Mouse (Mus musculus) myocyte (in vitro differentiated cells): ENCODE measurements around the gene Cwh43. TPM values are rescaled to one million over a fixed set of nuclear protein-coding genes. Genes with fewer than 3 reads are reported as not detected.

Experiments used
- H3K27me3 ChIP-seq: one replicate; pipeline ENCODE4 v1.6.1; 2011; ENCODE audit not compliant: control insufficient read depth, insufficient read depth, insufficient read length
- H3K36me3 ChIP-seq: one replicate; pipeline ENCODE4 v1.6.1; 2011; ENCODE audit not compliant: control insufficient read depth, insufficient read depth
- H3K4me2 ChIP-seq: one replicate; pipeline ENCODE4 v1.6.1; 2011; ENCODE audit warnings: low read depth, control low read depth
- H3K4me3 ChIP-seq: one replicate; pipeline ENCODE4 v1.5.1; 2011; ENCODE audit warnings: mild to moderate bottlenecking, control low read depth, moderate library complexity
- H3K79me2 ChIP-seq: one replicate; pipeline ENCODE4 v1.6.1; 2011; ENCODE audit not compliant: control insufficient read depth, insufficient read depth
- H3ac ChIP-seq: one replicate; pipeline ENCODE4 v1.6.1; 2011; ENCODE audit not compliant: control insufficient read depth, insufficient read length
- CEBPB ChIP-seq: IDR thresholded peaks from 2 replicates; pipeline ENCODE4 v1.6.1; 2011; ENCODE audit warnings: mild to moderate bottlenecking, moderate library complexity; ENCODE audit not compliant: poor library complexity, insufficient read depth, severe bottlenecking
- E2F4 ChIP-seq: IDR thresholded peaks from one replicate; pipeline ENCODE4 v1.6.1; 2011; ENCODE audit warnings: mild to moderate bottlenecking, control low read depth, moderate library complexity; ENCODE audit not compliant: insufficient read depth
- MAX ChIP-seq: IDR thresholded peaks from one replicate; pipeline ENCODE4 v1.6.1; 2011; ENCODE audit warnings: low read depth, mild to moderate bottlenecking, control low read depth
- MYOD1 ChIP-seq, 3 experiments: IDR thresholded peaks; one replicate each; pipeline ENCODE4 v1.6.1; 2011; ENCODE audit warnings: control low read depth in 2 of 3, low read depth in 2 of 3, mild to moderate bottlenecking in 2 of 3, moderate library complexity in 1 of 3; ENCODE audit not compliant: insufficient read length in 2 of 3, control insufficient read depth in 1 of 3
- MYOG ChIP-seq, 3 experiments: IDR thresholded peaks; one replicate each; pipeline ENCODE4 v1.6.1; 2011; ENCODE audit warnings: control low read depth in 2 of 3, low read depth in 2 of 3, mild to moderate bottlenecking in 2 of 3; ENCODE audit not compliant: insufficient read length in 2 of 3, control insufficient read depth in 1 of 3, insufficient read depth in 1 of 3
- POLR2A ChIP-seq: IDR thresholded peaks from one replicate; pipeline ENCODE4 v1.6.1; 2011; ENCODE audit warnings: low read depth, mild to moderate bottlenecking, control low read depth, moderate library complexity; ENCODE audit not compliant: insufficient read length
- POLR2AphosphoS2 ChIP-seq: IDR thresholded peaks from one replicate; pipeline ENCODE4 v1.6.1; 2011; ENCODE audit warnings: low read depth, control low read depth; ENCODE audit not compliant: insufficient read length
- REST ChIP-seq: IDR thresholded peaks from one replicate; pipeline ENCODE4 v1.6.1; 2011; ENCODE audit warnings: mild to moderate bottlenecking, control low read depth, moderate library complexity; ENCODE audit not compliant: insufficient read depth, insufficient read length
- SRF ChIP-seq: IDR thresholded peaks from one replicate; pipeline ENCODE4 v1.6.1; 2011; ENCODE audit warnings: low read depth; ENCODE audit not compliant: control insufficient read depth, insufficient read length
- TCF12 ChIP-seq: IDR thresholded peaks from one replicate; pipeline ENCODE4 v1.6.1; 2011; ENCODE audit warnings: mild to moderate bottlenecking, control low read depth; ENCODE audit not compliant: poor library complexity, insufficient read depth, severe bottlenecking
- TCF3 ChIP-seq: IDR thresholded peaks from one replicate; pipeline ENCODE4 v1.6.1; 2011; ENCODE audit warnings: low read depth, control low read depth; ENCODE audit not compliant: insufficient read length
- USF1 ChIP-seq: IDR thresholded peaks from one replicate; pipeline ENCODE4 v1.6.1; 2011; ENCODE audit warnings: low read depth, mild to moderate bottlenecking, control low read depth, moderate library complexity
- polyA plus RNA-seq: library from polyadenylated mRNA; unstranded; fragments of >200 nt; fragmentation: generic; extraction: Trizol; gene quantifications from one replicate; pipeline ENCODE4 v1.2.1, GENCODE M21; 2012; ENCODE audit warnings: missing spikeins

Gene Cwh43
- polyA plus RNA-seq, 1 experiment: 0.02 TPM

GRCm38 (mm10) chr5:73411771-73412170 lies 5.9 kb downstream of the Cwh43 start:
- Histone ChIP-seq H3K36me3 (no peaks in the 10 kb centered on the region), H3K4me2 (no peak overlapping the region), H3K4me3 (no peak overlapping the region), H3K27me3 (peaks cover 6% of the 10 kb centered on the region), H3K79me2 (no peaks in the 10 kb centered on the region), H3ac (no peak overlapping the region)
- TF ChIP-seq TCF3: no peak
- no peak for TF ChIP-seq TCF12
- TF ChIP-seq POLR2A: no peak
- TF ChIP-seq CEBPB: no peak
- no peak for TF ChIP-seq MYOD1 (IDR thresholded peaks at IDR 0.05; ENCODE audit: control insufficient read depth in 1 of 3, insufficient read length in 2 of 3, low read depth in 2 of 3)
- TF ChIP-seq MYOG (IDR thresholded peaks at IDR 0.05; ENCODE audit: control insufficient read depth in 1 of 3, insufficient read depth in 1 of 3, insufficient read length in 2 of 3, low read depth in 2 of 3): no peak
- TF ChIP-seq E2F4: no peak
- no peak for TF ChIP-seq MAX
- no peak for TF ChIP-seq USF1
- TF ChIP-seq REST: no peak
- no peak for TF ChIP-seq POLR2AphosphoS2
- no peak for TF ChIP-seq SRF

GRCm38 (mm10) chr5:73414172-73414571 lies 8.3 kb downstream of the Cwh43 start:
- Histone ChIP-seq H3K36me3 (no peaks in the 10 kb centered on the region), H3K4me3 (no peak overlapping the region), H3ac (no peak overlapping the region), H3K27me3 (peaks cover 23% of the 10 kb centered on the region), H3K4me2 (no peak overlapping the region), H3K79me2 (no peaks in the 10 kb centered on the region)
- TF ChIP-seq TCF3 (no peak), MAX (no peak), E2F4 (no peak), REST (no peak), CEBPB (no peak), MYOD1 (IDR thresholded peaks at IDR 0.05; ENCODE audit: control insufficient read depth in 1 of 3, insufficient read length in 2 of 3, low read depth in 2 of 3) (no peak), TCF12 (no peak), MYOG (IDR thresholded peaks at IDR 0.05; ENCODE audit: control insufficient read depth in 1 of 3, insufficient read depth in 1 of 3, insufficient read length in 2 of 3, low read depth in 2 of 3) (no peak), POLR2A (no peak), POLR2AphosphoS2 (no peak), USF1 (no peak), SRF (no peak)

- Histone ChIP-seq H3K36me3 (no peaks in the 10 kb centered on the region), H3K4me2 (no peak overlapping the region), H3K4me3 (no peak overlapping the region), H3K27me3 (peaks cover 43% of the 10 kb centered on the region), H3ac (no peak overlapping the region), H3K79me2 (no peaks in the 10 kb centered on the region)
- TF ChIP-seq POLR2AphosphoS2: no peak
Measured at GRCm38 (mm10) chr5:73419045-73419695, 13.3 kb downstream of the Cwh43 start.

GRCm38 (mm10) chr5:73426824-73427223 lies 20.9 kb downstream of the Cwh43 start:
- H3K4me2 ChIP-seq: no peak overlapping the region
- H3K27me3 ChIP-seq: peaks cover 46% of the 10 kb centered on the region
- TF ChIP-seq POLR2A (no peak), REST (no peak), USF1 (no peak), E2F4 (no peak), POLR2AphosphoS2 (no peak), MAX (no peak), MYOD1 (IDR thresholded peaks at IDR 0.05; ENCODE audit: control insufficient read depth in 1 of 3, insufficient read length in 2 of 3, low read depth in 2 of 3) (no peak), TCF3 (no peak), TCF12 (no peak), SRF (no peak), MYOG (IDR thresholded peaks at IDR 0.05; ENCODE audit: control insufficient read depth in 1 of 3, insufficient read depth in 1 of 3, insufficient read length in 2 of 3, low read depth in 2 of 3) (no peak), CEBPB (no peak)
- H3ac ChIP-seq: no peak overlapping the region
- H3K79me2 ChIP-seq: no peaks in the 10 kb centered on the region
- no peak overlapping the region for H3K4me3 ChIP-seq
- H3K36me3 ChIP-seq: no peaks in the 10 kb centered on the region

- Histone ChIP-seq H3ac (no peak overlapping the region), H3K79me2 (no peaks in the 10 kb centered on the region), H3K27me3 (peaks cover 60% of the 10 kb centered on the region), H3K4me3 (no peak overlapping the region), H3K4me2 (no peak overlapping the region), H3K36me3 (no peaks in the 10 kb centered on the region)
- no peak for TF ChIP-seq TCF3
- no peak for TF ChIP-seq POLR2AphosphoS2
- TF ChIP-seq CEBPB: no peak
- no peak for TF ChIP-seq E2F4
- no peak for TF ChIP-seq MYOD1 (IDR thresholded peaks at IDR 0.05; ENCODE audit: control insufficient read depth in 1 of 3, insufficient read length in 2 of 3, low read depth in 2 of 3)
- TF ChIP-seq SRF: no peak
- no peak for TF ChIP-seq USF1
- TF ChIP-seq MYOG (IDR thresholded peaks at IDR 0.05; ENCODE audit: control insufficient read depth in 1 of 3, insufficient read depth in 1 of 3, insufficient read length in 2 of 3, low read depth in 2 of 3): no peak
- TF ChIP-seq TCF12: no peak
- no peak for TF ChIP-seq MAX
- no peak for TF ChIP-seq REST
- no peak for TF ChIP-seq POLR2A
Measured at GRCm38 (mm10) chr5:73431581-73431980, 25.7 kb downstream of the Cwh43 start.
